Mouse (Mus musculus) midbrain, embryonic 13.5 days (tissue): ENCODE data around the gene Vmn2r16. TPM values are rescaled to one million over a fixed set of nuclear protein-coding genes. Genes with fewer than 3 reads are reported as not detected.

Experiments
- ATAC-seq: fragments of 200-750 bp; cut with Nextera tagmentation; 2 replicates; pipeline ENCODE4 v1.8.0; 2017; ENCODE audit warnings: mild to moderate bottlenecking, moderate TSS enrichment, moderate library complexity
- H3K27ac ChIP-seq: fragments of 300-500 bp; sonication (generic); 2 replicates; pipeline ENCODE4 v1.5.1; 2015; ENCODE audit warnings: inconsistent platforms, mild to moderate bottlenecking, moderate library complexity
- H3K27me3 ChIP-seq: fragments of 300-500 bp; sonication (generic); 2 replicates; pipeline ENCODE4 v1.6.1; 2015; ENCODE audit warnings: mild to moderate bottlenecking, inconsistent platforms
- H3K36me3 ChIP-seq: fragments of 300-500 bp; sonication (generic); 2 replicates; pipeline ENCODE4 v1.6.1; 2015; ENCODE audit warnings: mild to moderate bottlenecking, inconsistent platforms
- H3K4me1 ChIP-seq: fragments of 300-500 bp; sonication (generic); replicated peaks from 2 replicates; pipeline ENCODE4 v1.6.1; 2015; ENCODE audit warnings: inconsistent platforms
- H3K4me2 ChIP-seq: fragments of 300-500 bp; sonication (generic); replicated peaks from 2 replicates; pipeline ENCODE4 v1.6.1; 2015; ENCODE audit warnings: moderate library complexity, mild to moderate bottlenecking, inconsistent platforms
- H3K4me3 ChIP-seq: fragments of 300-500 bp; sonication (generic); replicated peaks from 2 replicates; pipeline ENCODE4 v1.5.1; 2015; ENCODE audit warnings: mild to moderate bottlenecking, inconsistent platforms
- H3K9ac ChIP-seq: fragments of 300-500 bp; sonication (generic); replicated peaks from 2 replicates; pipeline ENCODE4 v1.6.1; 2015; ENCODE audit warnings: mild to moderate bottlenecking, inconsistent platforms
- H3K9me3 ChIP-seq: fragments of 300-500 bp; sonication (generic); 2 replicates; pipeline ENCODE4 v1.6.1; 2016; ENCODE audit warnings: mild to moderate bottlenecking, inconsistent platforms
- WGBS: fragments of 180-500 bp; shearing (Covaris S2); methylation state at CpG from one replicate; pipeline ENCODE4 v1.1.7; 2015; 5-methylcytosine and 5-hydroxymethylcytosine counted together
- polyA plus RNA-seq: library from polyadenylated mRNA; unstranded; fragments of >200 nt; fragmentation: Nextera tagmentation; extraction: Ambion mirVana; gene quantifications from 2 replicates; pipeline ENCODE4 v1.2.1, GENCODE M21; 2015

Gene Vmn2r16
- polyA plus RNA-seq: not detected in 2 replicates

GRCm38 (mm10) chr5:109329862-109330261 is at the start of gene Vmn2r16:
TSS of gene Vmn2r16 (plus strand) at chr5:109330162.
- WGBS: 46% methylated on average over 2 of the region's 2 CpGs
- H3K27ac ChIP-seq: no peak within 1 kb of the TSS
- H3K36me3 ChIP-seq: no peaks in the 10 kb centered on the region
- H3K9me3 ChIP-seq: peaks cover 23% of the 10 kb centered on the region; the same call in 1 of the 2 replicates
- ATAC-seq: no peak
- H3K9ac ChIP-seq: no peak within 1 kb of the TSS
- H3K4me3 ChIP-seq: no peak within 1 kb of the TSS
- H3K4me1 ChIP-seq: no peaks in the 10 kb centered on the region
- no peak within 1 kb of the TSS for H3K4me2 ChIP-seq
- H3K27me3 ChIP-seq: no peaks in the 10 kb centered on the region

- 80% methylated on average over 3 of the region's 3 CpGs for WGBS
- Histone ChIP-seq H3K27ac (no peak overlapping the region), H3K4me1 (no peaks in the 10 kb centered on the region), H3K9ac (no peak overlapping the region), H3K9me3 (0 out of 2 replicates have a peak, but pooled peaks cover 3% of the 10 kb centered on the region), H3K4me2 (no peak overlapping the region), H3K36me3 (no peaks in the 10 kb centered on the region), H3K4me3 (no peak overlapping the region), H3K27me3 (no peaks in the 10 kb centered on the region)
- no peak for ATAC-seq
These were observed 35.3 kb upstream of the Vmn2r16 start for GRCm38 (mm10) chr5:109294655-109295054.

GRCm38 (mm10) chr5:109297544-109297943 is 32.4 kb upstream of the Vmn2r16 start, which contains the start of gene Vmn2r15:
TSS of gene Vmn2r15 (minus strand) at chr5:109297644.
- Histone ChIP-seq H3K4me3 (no peak within 1 kb of the TSS), H3K27ac (no peak within 1 kb of the TSS), H3K36me3 (no peaks in the 10 kb centered on the region), H3K9ac (no peak within 1 kb of the TSS), H3K4me1 (no peaks in the 10 kb centered on the region), H3K9me3 (no peaks in the 10 kb centered on the region), H3K4me2 (no peak within 1 kb of the TSS), H3K27me3 (no peaks in the 10 kb centered on the region)
- 65% methylated on average over 3 of the region's 3 CpGs for WGBS
- no peak for ATAC-seq

GRCm38 (mm10) chr5:109419388-109419787 is 89.4 kb downstream of the Vmn2r16 start, which contains the start of gene Vmn2r17:
TSS of gene Vmn2r17 (plus strand) at chr5:109419688.
- WGBS: 65% methylated on average over 2 of the region's 2 CpGs
- Histone ChIP-seq H3K27ac (no peak within 1 kb of the TSS), H3K4me2 (no peak within 1 kb of the TSS), H3K27me3 (no peaks in the 10 kb centered on the region), H3K9me3 (peaks cover 16% of the 10 kb centered on the region), H3K4me3 (no peak within 1 kb of the TSS), H3K36me3 (no peaks in the 10 kb centered on the region), H3K9ac (no peak within 1 kb of the TSS), H3K4me1 (no peaks in the 10 kb centered on the region)
- ATAC-seq: no peak

Other genes starting within 250 kb of the Vmn2r16 start
- not detected in 2 replicates for gene Vmn2r12, start 232.2 kb upstream of the Vmn2r16 start, polyA plus RNA-seq
- not detected in 2 replicates for gene Vmn2r13, start 138.0 kb upstream of the Vmn2r16 start, polyA plus RNA-seq
- not detected in 2 replicates for gene Vmn2r14, start 105.5 kb upstream of the Vmn2r16 start, polyA plus RNA-seq
- not detected in 2 replicates for gene Vmn2r15, start 32.5 kb upstream of the Vmn2r16 start, polyA plus RNA-seq
- gene Vmn2r17, start 89.5 kb downstream of the Vmn2r16 start, polyA plus RNA-seq: not detected in 2 replicates
- gene Crlf2, start 228.8 kb downstream of the Vmn2r16 start, polyA plus RNA-seq: 7.7 and 8.9 TPM in 2 replicates